Mouse (Mus musculus): ENCODE data around the gene Hivep3.

- TF ChIP-seq CEBPB (IDR thresholded peaks at IDR 0.05; ENCODE audit: insufficient read depth, poor library complexity, severe bottlenecking) = no peak
- no peak for TF ChIP-seq TCF3 (IDR thresholded peaks at IDR 0.05; ENCODE audit: insufficient read length, low read depth)
- no peak for TF ChIP-seq E2F4 (IDR thresholded peaks at IDR 0.05; ENCODE audit: insufficient read depth)
- TF ChIP-seq USF1 (IDR thresholded peaks at IDR 0.05; ENCODE audit: low read depth) = no peak
- TF ChIP-seq MAX (IDR thresholded peaks at IDR 0.05; ENCODE audit: low read depth) = no peak
Observed at GRCm38 (mm10) chr4:119828386-119828785, 94.8 kb downstream of the Hivep3 start.

Measured in myocyte (in vitro differentiated cells).